Mouse (Mus musculus) adrenal gland, adult 2 months (tissue): ENCODE data around the gene Cyp11a1. TPM values are rescaled to one million over a fixed set of nuclear protein-coding genes. Genes with fewer than 3 reads are reported as not detected.

Experiments
- DNase-seq: peaks from one replicate; pipeline ENCODE4 v3.0.0; 2021
- long read RNA-seq: library from polyadenylated mRNA; stranded (forward); transcript quantifications from one replicate; pipeline ENCODE4 v2.0.0, GENCODE M21; 2021
- polyA plus RNA-seq: library from polyadenylated mRNA; depleted of rRNA; stranded (reverse); fragments of >200 nt; gene quantifications from 2 replicates; pipeline ENCODE4 v1.2.3, GENCODE M21; 2012; rRNA removed
- total RNA-seq, 2 experiments: library from RNA; stranded (reverse); gene quantifications; 2 replicates each; pipeline ENCODE4 v1.2.3; 2021

Gene Cyp11a1
- 1,000 to 10,000 TPM; 6,621 to 7,422 TPM for total RNA-seq
- 1,463 and 1,873 TPM in 2 replicates for polyA plus RNA-seq
- long read RNA-seq, transcript Cyp11a1-201 (9 exons, 2,120 nt): major isoform, 9,643 of 21,722 reads
- long read RNA-seq, partial matches to known transcripts: 796 of 21,722 reads
- long read RNA-seq, other reads (novel, unspliced or antisense): 11,283 of 21,722 reads

GRCm38 (mm10) chr9:58005753-58006461 is at the start of gene Cyp11a1:
Gene Cyp11a1 (plus strand): TSS chr9:58006411.
- no peak for DNase-seq

GRCm38 (mm10) chr9:57956838-57957236 is 49.4 kb upstream of the Cyp11a1 start:
- DNase-seq: no peak

GRCm38 (mm10) chr9:57958615-57959014 is 47.6 kb upstream of the Cyp11a1 start:
- DNase-seq: no peak

- DNase-seq: no peak
These were observed 46.8 kb upstream of the Cyp11a1 start for GRCm38 (mm10) chr9:57959399-57959798.

- peak; percentile 69 for DNase-seq
These were observed 46.0 kb upstream of the Cyp11a1 start for GRCm38 (mm10) chr9:57959886-57960866.

- no peak for DNase-seq
These were observed 45.0 kb upstream of the Cyp11a1 start for GRCm38 (mm10) chr9:57961226-57961625.

- no peak for DNase-seq
These were observed 44.1 kb upstream of the Cyp11a1 start for GRCm38 (mm10) chr9:57961863-57962778.

- DNase-seq: no peak
These were observed 42.8 kb upstream of the Cyp11a1 start for GRCm38 (mm10) chr9:57963249-57963997.

- no peak for DNase-seq
These were observed 42.2 kb upstream of the Cyp11a1 start for GRCm38 (mm10) chr9:57963998-57964395.

GRCm38 (mm10) chr9:57964528-57965250 is 41.5 kb upstream of the Cyp11a1 start:
- no peak for DNase-seq

GRCm38 (mm10) chr9:57965281-57966185 is 40.7 kb upstream of the Cyp11a1 start:
- peak; percentile 91 for DNase-seq

GRCm38 (mm10) chr9:57967237-57967960 is 38.8 kb upstream of the Cyp11a1 start:
- peak; percentile 44 for DNase-seq

GRCm38 (mm10) chr9:57968166-57968771 is 37.9 kb upstream of the Cyp11a1 start:
- no peak for DNase-seq

- DNase-seq: no peak
These were observed 37.2 kb upstream of the Cyp11a1 start for GRCm38 (mm10) chr9:57968783-57969542.

- no peak for DNase-seq
These were observed 36.3 kb upstream of the Cyp11a1 start for GRCm38 (mm10) chr9:57969736-57970495.

- DNase-seq: no peak
These were observed 34.8 kb upstream of the Cyp11a1 start for GRCm38 (mm10) chr9:57971413-57971812.
